Mouse (Mus musculus): ENCODE data around the gene Atoh7. TPM values are rescaled to one million over a fixed set of nuclear protein-coding genes. Genes with fewer than 3 reads are reported as not detected.

The Atoh7 gene
- polyA plus RNA-seq, 1 experiment = not detected

- H3K9ac ChIP-seq (ENCODE audit: low read depth, poor library complexity, severe bottlenecking) = peak overlapping the region; percentile 13
- H3K4me3 ChIP-seq (ENCODE audit: low read depth, low read length) = peak overlapping the region; percentile 72
- TF ChIP-seq CTCF (IDR thresholded peaks at IDR 0.05; ENCODE audit: low read depth, low read length) (no peak), EP300 (IDR thresholded peaks at IDR 0.05; ENCODE audit: insufficient read depth, low read depth, low read length) (no peak), POLR2A (IDR thresholded peaks at IDR 0.05; ENCODE audit: insufficient read depth, low read length) (no peak)
- peaks cover 4% of the 10 kb centered on the region; the same call in 1 of the 2 replicates for H3K27me3 ChIP-seq (ENCODE audit: control insufficient read depth, insufficient read depth, low read length, poor library complexity, severe bottlenecking)
- H3K4me1 ChIP-seq (ENCODE audit: control insufficient read depth, insufficient read depth, low read length) = no peaks in the 10 kb centered on the region
- H3K36me3 ChIP-seq (ENCODE audit: control insufficient read depth, insufficient read depth, low read length, poor library complexity, severe bottlenecking) = no peaks in the 10 kb centered on the region
- no peak overlapping the region for H3K27ac ChIP-seq (ENCODE audit: insufficient read depth, low read length)
- peaks cover 14% of the 10 kb centered on the region; the same call in 1 of the 2 replicates for H3K9me3 ChIP-seq (replicated peaks; ENCODE audit: control insufficient read depth, insufficient read depth, low read length, poor library complexity, severe bottlenecking)
Observed at GRCm38 (mm10) chr10:63100657-63101056, 1.2 kb downstream of the Atoh7 start.

GRCm38 (mm10) chr10:63113027-63113604 is 13.7 kb downstream of the Atoh7 start:
- Histone ChIP-seq H3K9ac (ENCODE audit: low read depth, poor library complexity, severe bottlenecking) (no peak overlapping the region), H3K9me3 (replicated peaks; ENCODE audit: control insufficient read depth, insufficient read depth, low read length, poor library complexity, severe bottlenecking) (peaks cover 12% of the 10 kb centered on the region), H3K4me3 (ENCODE audit: low read depth, low read length) (no peak overlapping the region), H3K27ac (ENCODE audit: insufficient read depth, low read length) (no peak overlapping the region), H3K36me3 (ENCODE audit: control insufficient read depth, insufficient read depth, low read length, poor library complexity, severe bottlenecking) (no peaks in the 10 kb centered on the region), H3K27me3 (ENCODE audit: control insufficient read depth, insufficient read depth, low read length, poor library complexity, severe bottlenecking) (no peaks in the 10 kb centered on the region), H3K4me1 (ENCODE audit: control insufficient read depth, insufficient read depth, low read length) (no peaks in the 10 kb centered on the region)
- no peak for TF ChIP-seq EP300 (IDR thresholded peaks at IDR 0.05; ENCODE audit: insufficient read depth, low read depth, low read length)

GRCm38 (mm10) chr10:63113716-63114360 is 14.4 kb downstream of the Atoh7 start:
- H3K4me3 ChIP-seq (ENCODE audit: low read depth, low read length) = no peak overlapping the region
- H3K4me1 ChIP-seq (ENCODE audit: control insufficient read depth, insufficient read depth, low read length) = no peaks in the 10 kb centered on the region
- no peak for TF ChIP-seq CTCF (IDR thresholded peaks at IDR 0.05; ENCODE audit: low read depth, low read length)
- no peak for TF ChIP-seq EP300 (IDR thresholded peaks at IDR 0.05; ENCODE audit: insufficient read depth, low read depth, low read length)
- no peak for TF ChIP-seq POLR2A (IDR thresholded peaks at IDR 0.05; ENCODE audit: insufficient read depth, low read length)
- H3K9me3 ChIP-seq (replicated peaks; ENCODE audit: control insufficient read depth, insufficient read depth, low read length, poor library complexity, severe bottlenecking) = peaks cover 12% of the 10 kb centered on the region
- no peak overlapping the region for H3K27ac ChIP-seq (ENCODE audit: insufficient read depth, low read length)
- no peaks in the 10 kb centered on the region for H3K36me3 ChIP-seq (ENCODE audit: control insufficient read depth, insufficient read depth, low read length, poor library complexity, severe bottlenecking)
- no peaks in the 10 kb centered on the region for H3K27me3 ChIP-seq (ENCODE audit: control insufficient read depth, insufficient read depth, low read length, poor library complexity, severe bottlenecking)
- no peak overlapping the region for H3K9ac ChIP-seq (ENCODE audit: low read depth, poor library complexity, severe bottlenecking)

- no peak for TF ChIP-seq EP300 (IDR thresholded peaks at IDR 0.05; ENCODE audit: insufficient read depth, low read depth, low read length)
- no peak for TF ChIP-seq CTCF (IDR thresholded peaks at IDR 0.05; ENCODE audit: low read depth, low read length)
- TF ChIP-seq POLR2A (IDR thresholded peaks at IDR 0.05; ENCODE audit: insufficient read depth, low read length) = no peak
- H3K4me1 ChIP-seq (ENCODE audit: control insufficient read depth, insufficient read depth, low read length) = no peaks in the 10 kb centered on the region
- no peak overlapping the region for H3K9ac ChIP-seq (ENCODE audit: low read depth, poor library complexity, severe bottlenecking)
- no peak overlapping the region for H3K4me3 ChIP-seq (ENCODE audit: low read depth, low read length)
- H3K9me3 ChIP-seq (replicated peaks; ENCODE audit: control insufficient read depth, insufficient read depth, low read length, poor library complexity, severe bottlenecking) = peaks cover 12% of the 10 kb centered on the region
- H3K36me3 ChIP-seq (ENCODE audit: control insufficient read depth, insufficient read depth, low read length, poor library complexity, severe bottlenecking) = no peaks in the 10 kb centered on the region
- no peaks in the 10 kb centered on the region for H3K27me3 ChIP-seq (ENCODE audit: control insufficient read depth, insufficient read depth, low read length, poor library complexity, severe bottlenecking)
- no peak overlapping the region for H3K27ac ChIP-seq (ENCODE audit: insufficient read depth, low read length)
Observed at GRCm38 (mm10) chr10:63115881-63116280, 16.4 kb downstream of the Atoh7 start.

- no peak overlapping the region for H3K9ac ChIP-seq (ENCODE audit: low read depth, poor library complexity, severe bottlenecking)
- TF ChIP-seq POLR2A (IDR thresholded peaks at IDR 0.05; ENCODE audit: insufficient read depth, low read length) (no peak), EP300 (IDR thresholded peaks at IDR 0.05; ENCODE audit: insufficient read depth, low read depth, low read length) (no peak), CTCF (IDR thresholded peaks at IDR 0.05; ENCODE audit: low read depth, low read length) (no peak)
- H3K4me1 ChIP-seq (ENCODE audit: control insufficient read depth, insufficient read depth, low read length) = no peaks in the 10 kb centered on the region
Observed at GRCm38 (mm10) chr10:63116376-63116775, 16.9 kb downstream of the Atoh7 start.

GRCm38 (mm10) chr10:63117583-63117982 is 18.1 kb downstream of the Atoh7 start:
- H3K27me3 ChIP-seq (ENCODE audit: control insufficient read depth, insufficient read depth, low read length, poor library complexity, severe bottlenecking) = no peaks in the 10 kb centered on the region
- no peaks in the 10 kb centered on the region for H3K36me3 ChIP-seq (ENCODE audit: control insufficient read depth, insufficient read depth, low read length, poor library complexity, severe bottlenecking)
- H3K4me1 ChIP-seq (ENCODE audit: control insufficient read depth, insufficient read depth, low read length) = no peaks in the 10 kb centered on the region
- no peak overlapping the region for H3K27ac ChIP-seq (ENCODE audit: insufficient read depth, low read length)
- no peak for TF ChIP-seq POLR2A (IDR thresholded peaks at IDR 0.05; ENCODE audit: insufficient read depth, low read length)
- peak; percentile 29 for TF ChIP-seq CTCF (IDR thresholded peaks at IDR 0.05; ENCODE audit: low read depth, low read length)
- TF ChIP-seq EP300 (IDR thresholded peaks at IDR 0.05; ENCODE audit: insufficient read depth, low read depth, low read length) = no peak
- H3K9me3 ChIP-seq (replicated peaks; ENCODE audit: control insufficient read depth, insufficient read depth, low read length, poor library complexity, severe bottlenecking) = no peaks in the 10 kb centered on the region
- no peak overlapping the region for H3K4me3 ChIP-seq (ENCODE audit: low read depth, low read length)
- no peak overlapping the region for H3K9ac ChIP-seq (ENCODE audit: low read depth, poor library complexity, severe bottlenecking)

More at GRCm38 (mm10) chr10:63116376-63116775, 16.9 kb downstream of the Atoh7 start:
- H3K27ac ChIP-seq (ENCODE audit: insufficient read depth, low read length) = no peak overlapping the region
- H3K9me3 ChIP-seq (replicated peaks; ENCODE audit: control insufficient read depth, insufficient read depth, low read length, poor library complexity, severe bottlenecking) = peaks cover 7% of the 10 kb centered on the region
- no peaks in the 10 kb centered on the region for H3K36me3 ChIP-seq (ENCODE audit: control insufficient read depth, insufficient read depth, low read length, poor library complexity, severe bottlenecking)
- no peaks in the 10 kb centered on the region for H3K27me3 ChIP-seq (ENCODE audit: control insufficient read depth, insufficient read depth, low read length, poor library complexity, severe bottlenecking)
- H3K4me3 ChIP-seq (ENCODE audit: low read depth, low read length) = no peak overlapping the region
